Mouse (Mus musculus): ENCODE measurements at regions not wholly inside any gene's neighbourhood (a gene's known extent, or its start where the extent isn't known, plus 50 kb on each side); places are given as distances from the start of the nearest gene placed in this dataset.

DNA sequence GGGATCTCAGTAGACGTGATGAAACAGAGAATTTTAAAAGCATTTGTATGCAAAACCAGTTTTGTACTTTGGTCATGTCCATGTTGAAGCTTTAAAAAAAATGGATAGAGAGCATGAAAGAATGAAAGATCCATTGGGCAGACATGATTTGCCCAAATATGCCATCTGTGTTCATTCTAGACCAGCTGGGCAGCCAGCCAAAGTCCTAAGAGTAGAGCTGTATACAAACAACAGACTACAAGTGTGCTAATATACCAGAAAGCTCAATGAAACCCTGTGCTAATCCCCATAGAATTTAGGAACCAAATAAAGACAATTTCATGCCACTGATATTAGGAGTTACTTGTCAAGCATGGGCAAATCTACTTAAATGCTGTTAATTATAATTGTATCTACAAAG is 105.1 kb upstream of the Zwint start:
- no peak for DNase-seq (ENCODE audit: low read depth, low spot score)

DNA sequence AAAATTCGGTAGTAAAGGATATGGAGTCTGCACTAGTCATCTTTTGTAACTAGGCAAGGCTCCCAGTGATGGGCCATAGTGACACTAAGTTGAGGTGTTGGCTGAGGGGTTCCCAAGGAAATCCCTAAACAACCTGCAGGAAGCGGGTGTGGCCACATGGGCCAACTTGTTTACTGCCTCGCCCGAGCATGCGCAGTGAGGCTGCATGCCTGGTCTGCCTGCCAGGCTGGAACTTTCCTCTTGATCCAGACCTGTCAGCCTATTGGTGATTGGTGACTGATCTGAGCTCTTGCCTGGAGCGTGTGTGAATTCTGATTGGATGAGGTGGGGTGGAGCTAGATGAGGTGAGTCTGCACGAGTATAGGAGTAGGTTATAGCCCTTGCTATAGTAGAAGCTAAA is 103.1 kb upstream of the Zwint start:
- DNase-seq (ENCODE audit: low read depth, low spot score): no peak

DNA sequence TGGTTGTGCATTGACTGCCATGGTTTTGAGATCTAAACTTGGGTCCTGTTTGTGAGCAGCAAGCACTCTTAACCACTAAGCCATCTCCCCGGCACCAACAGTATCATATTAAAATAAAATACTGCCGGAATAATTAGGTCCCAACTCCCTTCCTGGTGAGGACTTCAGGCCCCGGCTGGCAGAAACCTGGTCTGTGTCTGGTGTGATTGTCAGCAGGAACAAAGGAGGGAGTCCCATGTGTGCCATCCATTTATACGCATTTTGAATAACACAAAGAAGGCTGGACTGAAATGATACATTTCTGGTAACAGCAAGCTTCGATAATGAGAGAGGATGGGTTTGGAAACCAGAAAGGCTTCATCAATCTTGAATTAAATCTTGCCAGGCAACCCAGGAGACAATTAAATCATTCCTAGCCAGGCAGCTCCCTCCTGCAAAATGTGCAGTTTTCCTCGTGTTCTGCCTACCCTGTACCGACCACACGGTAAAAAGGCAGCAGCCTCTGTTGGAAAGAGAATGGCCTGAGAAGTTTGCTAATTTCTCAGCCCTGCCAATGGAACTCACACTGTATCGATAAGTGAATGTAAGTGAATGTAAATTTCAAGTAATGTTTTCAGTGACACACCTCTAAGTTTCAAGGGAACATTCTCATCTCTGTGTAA is 80.5 kb upstream of the Zwint start:
- no peak for DNase-seq (ENCODE audit: low read depth, low spot score)

- DNase-seq (ENCODE audit: low read depth, low spot score): no peak
Observed at GRCm38 (mm10) chr10:72577713-72578112, 76.9 kb upstream of the Zwint start.

GRCm38 (mm10) chr10:72578501-72578900 is 76.1 kb upstream of the Zwint start:
- no peak for DNase-seq (ENCODE audit: low read depth, low spot score)

DNA sequence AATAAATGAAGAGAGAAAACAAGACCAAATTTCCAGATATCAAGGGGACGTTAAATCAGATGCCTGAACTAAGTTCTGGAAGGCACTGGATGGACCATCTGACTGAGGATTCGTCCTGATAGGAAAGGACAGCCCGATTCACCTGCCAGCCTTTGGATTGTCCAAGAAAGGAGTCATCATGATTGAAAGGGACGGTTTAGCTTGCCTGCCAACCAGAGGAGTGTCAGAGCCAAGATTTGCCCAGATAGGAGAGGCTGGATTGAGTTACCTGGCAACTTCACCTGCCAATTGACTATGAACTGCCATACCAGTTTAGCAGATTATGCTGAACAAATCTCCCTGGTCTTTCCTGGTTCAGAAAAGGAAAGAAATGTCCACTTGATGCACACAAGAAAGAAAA is 73.3 kb upstream of the Zwint start:
- no peak for DNase-seq (ENCODE audit: low read depth, low spot score)

- DNase-seq (ENCODE audit: low read depth, low spot score): peak; percentile 1
Observed at GRCm38 (mm10) chr10:72588561-72588960, 66.1 kb upstream of the Zwint start.

DNA sequence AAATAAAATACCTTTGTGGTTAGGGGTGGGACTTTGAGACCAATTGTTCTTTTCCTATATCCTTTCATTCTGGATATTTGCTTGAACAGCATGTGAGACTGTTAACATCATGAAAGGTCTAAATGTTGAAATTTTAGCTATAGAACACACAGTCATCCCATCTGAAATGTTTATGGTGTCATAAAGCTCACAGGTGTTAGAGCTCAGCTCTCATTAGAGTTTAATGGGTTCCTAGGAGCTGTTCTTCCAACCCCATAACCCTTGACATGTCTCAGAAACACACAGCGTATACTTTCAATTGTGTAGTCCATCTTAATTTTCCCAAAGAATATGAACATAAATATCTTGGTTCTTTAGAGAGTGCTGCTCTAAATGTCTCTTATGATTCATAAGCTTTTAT is 61.6 kb upstream of the Zwint start:
- DNase-seq (ENCODE audit: low read depth, low spot score): no peak
